Mouse (Mus musculus) adrenal gland, adult 8-10 months (tissue): ENCODE measurements at regions not wholly inside any gene's neighbourhood (a gene's known extent, or its start where the extent isn't known, plus 50 kb on each side); places are given as distances from the start of the nearest gene placed in this dataset.

Experiments
- DNase-seq: peaks from one replicate; pipeline ENCODE4 v3.0.0; 2022

DNA sequence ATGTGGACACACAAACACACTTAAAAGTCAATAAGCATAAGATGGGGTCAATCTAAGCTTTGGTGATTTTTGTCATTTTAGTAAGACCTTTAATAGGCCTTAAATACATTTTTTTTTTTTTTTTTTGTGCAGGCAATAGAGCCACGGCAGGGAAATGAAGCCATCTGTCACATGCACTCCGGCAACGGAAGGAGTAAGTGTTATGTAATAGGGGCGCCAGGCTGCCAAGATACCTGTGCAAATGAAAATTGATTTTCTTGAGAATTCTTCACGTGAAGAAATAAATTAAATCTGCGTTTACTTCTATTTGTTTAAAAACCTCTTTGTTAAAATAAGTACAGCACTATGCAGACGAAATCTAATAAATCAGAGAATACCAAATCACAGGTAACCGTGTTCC, 54.6 kb upstream of the Card11 start:
- no peak for DNase-seq

DNA sequence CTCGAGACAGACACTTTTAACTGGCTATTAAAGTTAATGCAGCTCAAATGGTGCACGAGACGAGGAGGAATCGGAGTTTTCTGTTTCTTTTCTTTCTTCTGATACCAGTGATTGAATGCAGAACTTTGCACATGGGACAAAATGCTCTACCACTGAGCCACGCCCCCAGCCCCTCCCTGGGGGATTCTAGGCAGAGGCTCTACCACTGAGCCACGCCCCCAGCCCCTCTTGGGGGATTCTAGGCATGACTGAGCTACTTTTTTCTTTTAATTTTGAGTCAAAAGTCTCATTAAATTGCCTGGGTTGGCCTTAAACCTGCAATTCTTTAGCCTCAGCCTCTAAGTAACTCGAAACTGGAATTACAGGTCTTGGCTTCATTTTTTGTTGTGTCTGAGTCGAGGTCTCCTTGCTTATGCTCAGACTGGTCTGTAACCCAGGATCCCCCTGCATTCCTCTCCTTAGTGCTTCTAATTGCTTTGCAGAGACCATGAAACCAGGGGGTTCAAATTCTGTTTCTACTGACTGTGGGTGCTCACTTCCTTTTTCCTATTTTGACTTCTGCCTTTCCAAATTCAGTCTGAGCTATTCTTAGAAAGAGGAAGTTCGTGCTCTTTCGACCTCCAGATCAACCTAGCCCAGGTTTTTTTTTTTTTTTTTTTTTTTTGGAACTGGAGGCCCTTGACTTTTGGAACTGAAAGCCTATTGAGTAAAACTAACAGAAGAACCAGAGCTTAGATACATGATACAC, 55.4 kb upstream of the Card11 start:
- no peak for DNase-seq

DNA sequence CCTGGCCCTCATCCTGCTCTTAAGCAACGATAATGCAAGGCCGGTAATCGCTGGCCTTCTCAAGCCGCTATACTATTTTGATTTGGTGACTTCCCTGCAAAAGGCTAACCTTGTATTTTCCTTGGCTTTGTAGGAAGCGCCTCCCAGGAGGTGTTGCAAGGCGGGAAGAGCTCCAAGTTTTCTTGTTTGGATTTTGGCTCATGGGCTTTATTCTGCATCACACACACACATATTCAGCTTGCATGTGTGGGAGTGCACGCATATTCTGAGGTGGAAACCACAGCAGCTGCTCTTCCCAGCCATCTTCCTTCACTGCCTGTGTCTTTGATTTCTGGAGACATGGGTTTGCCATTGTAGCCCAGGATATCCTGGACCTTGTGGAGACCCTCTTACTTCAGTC, 57.8 kb upstream of the Card11 start:
- DNase-seq, result no peak

DNA sequence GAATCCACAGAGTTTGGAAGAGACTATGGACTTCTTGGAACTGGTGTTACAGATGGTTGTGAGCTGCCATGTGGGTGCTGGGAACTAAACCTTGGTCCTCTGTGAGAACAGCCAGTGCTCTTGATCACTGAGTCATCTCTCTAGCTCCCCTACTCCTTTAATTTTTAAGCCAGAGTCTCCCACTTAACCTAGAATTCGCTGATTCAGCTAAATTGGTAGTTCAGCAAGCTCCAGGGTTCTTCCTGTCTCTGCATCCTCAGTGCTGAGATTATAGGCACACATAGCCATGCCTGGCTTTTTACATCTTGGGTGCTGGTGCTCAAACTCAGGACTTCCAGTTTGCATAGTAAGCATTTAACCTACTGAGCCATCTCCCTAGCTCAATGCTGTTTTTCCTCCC, 58.5 kb upstream of the Card11 start:
- no peak for DNase-seq

DNA sequence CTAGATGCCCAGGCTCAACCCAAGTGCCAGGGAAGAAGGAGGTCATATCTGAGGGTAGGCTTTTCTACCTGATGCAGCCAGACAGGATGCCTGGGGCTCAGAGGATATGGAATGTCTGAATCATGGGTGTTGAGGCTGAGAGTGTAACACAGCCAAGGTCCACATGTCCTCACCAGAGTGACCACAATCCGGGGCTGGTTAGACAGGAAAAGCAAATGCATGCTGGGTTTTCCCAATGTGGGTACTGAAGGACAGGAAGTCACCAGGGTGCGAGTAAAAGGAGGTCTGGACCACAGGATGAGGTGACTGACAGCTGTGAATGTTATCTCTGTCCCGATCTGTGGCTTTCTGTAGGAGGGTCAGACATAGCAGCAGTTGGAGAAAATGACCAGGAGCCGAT, 61.8 kb upstream of the Card11 start:
- DNase-seq, result no peak

DNA sequence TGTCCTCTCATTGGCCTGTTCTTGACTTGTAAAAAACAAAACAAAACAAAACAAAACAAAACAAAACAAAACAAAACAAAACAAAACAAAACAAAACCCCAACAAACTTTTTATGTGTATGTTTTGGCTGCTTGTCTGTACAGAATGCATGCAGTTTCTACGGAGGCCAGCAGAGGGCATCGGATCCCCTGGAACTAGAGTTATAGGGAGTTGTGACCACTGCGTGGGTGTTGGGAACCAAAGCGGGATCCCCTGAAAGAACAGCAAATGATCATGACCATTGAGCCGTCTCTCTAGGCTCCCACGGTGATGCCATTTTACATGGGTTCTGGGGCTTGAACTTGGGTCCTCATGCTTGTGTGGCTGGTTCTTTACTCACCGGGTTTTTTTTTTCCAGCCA, 67.2 kb upstream of the Card11 start:
- no peak for DNase-seq

DNA sequence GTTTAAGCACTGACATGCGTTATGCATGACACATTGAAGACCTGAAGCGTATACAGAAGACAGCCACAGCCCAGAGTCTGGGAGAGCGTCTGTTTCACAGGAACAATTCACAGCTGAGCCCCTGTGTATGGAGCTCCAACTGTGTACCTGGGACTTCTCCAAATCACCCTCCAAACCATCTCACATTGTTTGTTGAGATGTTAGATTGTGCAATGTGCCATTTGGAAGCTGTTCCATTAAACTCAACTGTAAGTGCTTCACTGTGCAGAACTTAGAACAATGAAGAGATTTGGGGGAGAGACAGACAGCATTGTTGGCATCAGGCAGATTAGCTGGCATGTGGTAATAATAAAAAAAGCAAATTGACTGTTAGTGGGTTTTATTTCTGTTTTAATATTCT, 74.1 kb upstream of the Card11 start:
- DNase-seq, result no peak

DNA sequence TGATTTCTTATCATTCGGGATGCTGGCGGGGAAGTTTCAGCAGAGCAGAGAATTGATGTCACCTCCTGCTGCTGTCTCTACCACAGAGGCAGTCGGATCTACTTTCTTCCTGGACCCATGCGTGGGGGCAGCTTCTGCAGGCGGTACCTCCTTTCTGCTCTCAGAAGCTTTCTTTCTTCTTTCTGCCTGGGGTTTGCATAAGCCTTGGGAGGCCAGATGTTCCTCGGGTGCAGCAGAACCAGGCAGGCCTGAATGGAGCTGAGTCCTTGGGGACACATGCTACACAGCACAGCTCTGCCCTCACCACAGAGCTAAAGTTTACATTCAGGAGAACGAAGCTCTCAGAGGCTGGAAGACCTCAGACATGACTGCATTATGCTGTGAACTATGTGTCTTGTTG, 75.8 kb upstream of the Card11 start:
- DNase-seq, result no peak

DNA sequence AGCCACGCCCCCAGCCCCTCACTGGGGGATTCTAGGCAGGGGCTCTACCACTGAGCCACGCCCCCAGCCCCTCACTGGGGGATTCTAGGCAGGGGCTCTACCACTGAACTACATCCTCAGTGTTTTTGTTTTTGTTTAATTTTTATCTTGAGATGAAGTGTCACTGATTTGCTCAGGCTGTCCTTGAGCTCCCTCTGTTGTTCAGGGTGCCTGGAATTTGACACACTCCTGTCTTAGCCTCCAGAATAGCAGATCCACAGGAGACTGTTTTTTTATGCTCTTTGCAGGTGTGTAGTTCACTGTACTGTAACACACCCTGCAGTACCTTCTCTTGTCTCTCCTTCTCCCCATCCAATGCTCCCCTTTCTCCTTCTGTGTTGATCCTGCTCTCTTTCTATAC, 76.6 kb upstream of the Card11 start:
- no peak for DNase-seq

DNA sequence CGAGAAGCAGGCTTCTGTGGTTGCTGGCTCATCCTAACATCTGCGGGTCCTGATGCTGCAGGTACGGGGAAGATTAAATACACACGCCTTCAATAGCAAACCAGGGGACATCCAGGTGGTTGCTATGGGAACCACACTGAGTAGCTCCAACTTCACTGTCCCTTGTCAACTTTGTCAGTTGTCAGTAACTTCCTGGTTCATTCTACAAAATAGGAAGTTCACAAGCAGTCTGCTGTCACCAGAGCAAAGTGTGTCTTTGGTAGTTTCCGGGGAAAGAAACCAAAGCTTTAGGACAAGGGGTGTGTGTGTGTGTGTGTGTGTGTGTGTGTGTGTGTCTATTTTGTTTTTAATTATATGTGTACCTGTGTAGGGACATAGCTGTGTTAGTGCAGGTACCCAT, 80.5 kb upstream of the Card11 start:
- no peak for DNase-seq

DNA sequence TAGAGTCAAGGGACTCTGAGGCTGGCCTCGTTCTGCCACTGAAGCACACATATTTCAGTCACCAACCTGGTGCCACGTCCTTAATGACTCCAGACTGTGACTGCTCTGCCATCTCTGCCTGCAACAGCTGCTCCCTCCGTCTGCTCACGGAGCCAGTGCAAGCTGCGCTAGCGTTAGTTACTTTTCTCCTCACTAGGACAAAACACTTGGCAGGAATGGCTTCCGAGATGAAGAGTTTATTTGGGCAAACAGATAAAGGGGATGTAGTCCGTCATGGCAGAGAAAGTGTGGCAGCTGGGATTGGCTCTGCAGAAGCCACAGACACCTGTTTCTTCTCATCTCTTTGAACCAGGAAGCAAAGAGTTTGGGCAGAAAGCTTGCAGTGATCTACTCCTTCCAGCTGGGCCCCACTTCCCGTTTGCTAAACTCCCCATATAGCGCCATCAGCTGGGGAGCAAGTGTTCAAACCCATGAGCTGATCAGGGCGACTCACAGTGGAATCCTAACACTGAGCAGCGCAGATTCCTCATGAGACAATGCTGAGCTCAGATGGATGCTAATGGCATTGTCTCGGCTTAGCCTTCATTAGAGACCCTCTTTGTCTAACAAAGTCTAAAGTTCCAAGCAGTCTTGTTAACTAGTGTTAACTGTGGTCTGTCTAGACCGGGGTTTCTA, 83.8 kb upstream of the Card11 start:
- DNase-seq, result no peak

DNA sequence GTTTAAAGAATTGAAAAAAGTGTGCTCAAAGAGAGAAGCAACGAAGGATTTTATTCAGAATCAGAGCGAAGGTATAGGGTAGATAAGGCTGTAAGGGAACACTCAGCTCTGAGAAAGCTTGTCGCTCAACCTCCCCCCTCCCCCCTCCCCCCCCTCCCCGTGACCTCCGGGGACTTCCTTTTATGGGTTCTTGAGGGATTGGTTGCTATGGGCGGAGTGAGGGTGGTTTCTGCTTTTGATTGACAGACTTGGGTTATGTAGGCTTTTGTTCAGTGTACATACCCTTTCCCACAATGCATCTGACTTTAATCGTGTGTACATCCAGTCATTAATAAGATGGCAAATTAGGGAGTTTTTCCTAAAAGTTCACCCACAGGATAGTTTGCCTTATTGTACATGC, 84.4 kb upstream of the Card11 start:
- no peak for DNase-seq

DNA sequence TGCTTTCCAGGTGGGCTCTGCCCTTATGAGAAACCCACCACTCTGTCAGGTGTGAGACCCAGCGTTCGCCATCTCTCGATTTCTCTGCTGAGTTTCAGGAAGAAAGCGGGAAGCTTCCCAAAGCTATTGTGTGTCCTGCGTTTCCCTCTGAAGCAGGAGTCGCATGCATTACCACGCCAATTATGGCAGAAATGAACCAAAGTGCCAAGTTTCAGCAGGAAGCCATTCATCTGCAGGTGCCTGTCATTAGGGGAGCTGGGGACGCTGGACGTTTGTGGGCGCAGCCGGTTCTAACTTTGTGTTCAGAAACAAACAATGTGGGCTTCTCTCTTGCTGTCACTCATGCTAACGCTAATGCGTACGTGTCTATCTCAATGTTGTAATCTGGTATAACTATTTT, 91.3 kb upstream of the Card11 start:
- no peak for DNase-seq

DNA sequence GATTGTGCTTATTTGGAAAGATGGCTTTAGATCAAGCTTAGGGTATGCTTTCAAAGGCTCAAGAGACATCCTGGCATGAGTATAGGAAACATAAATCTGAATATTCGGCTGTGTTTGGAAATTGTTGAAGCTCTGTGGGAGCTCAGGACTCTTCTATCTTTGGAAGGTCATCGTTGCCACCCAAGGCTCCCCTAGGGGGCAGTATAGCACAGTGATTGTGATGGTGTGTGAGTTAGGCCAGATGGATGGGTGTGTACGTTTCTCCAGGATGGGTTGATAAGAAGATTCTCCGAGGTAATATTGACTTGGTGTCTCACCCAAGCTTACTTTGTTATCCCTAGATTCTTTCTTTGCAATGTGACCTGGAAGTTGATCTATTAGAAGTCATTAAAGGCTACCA, 93.3 kb upstream of the Card11 start:
- peak; percentile 20 for DNase-seq

DNA sequence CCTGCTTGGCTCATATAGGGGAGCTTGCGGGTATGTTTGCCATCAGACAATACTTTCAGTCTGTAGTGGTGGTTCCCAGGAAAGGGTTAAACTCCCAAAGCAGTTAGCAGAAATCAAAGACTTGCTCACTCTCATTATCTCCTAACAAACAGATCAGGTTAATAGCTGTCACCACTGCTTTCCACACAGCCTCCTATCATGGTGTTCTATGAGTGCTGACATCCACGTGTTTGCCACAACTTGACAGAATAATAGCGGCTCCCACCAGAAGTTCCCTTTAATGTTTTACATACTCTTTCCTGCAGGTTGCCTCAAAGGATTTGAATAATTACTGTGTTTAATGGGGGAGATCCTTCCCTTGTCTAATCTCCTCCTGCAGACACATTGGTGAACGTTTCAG, 97.5 kb upstream of the Card11 start:
- no peak for DNase-seq

DNA sequence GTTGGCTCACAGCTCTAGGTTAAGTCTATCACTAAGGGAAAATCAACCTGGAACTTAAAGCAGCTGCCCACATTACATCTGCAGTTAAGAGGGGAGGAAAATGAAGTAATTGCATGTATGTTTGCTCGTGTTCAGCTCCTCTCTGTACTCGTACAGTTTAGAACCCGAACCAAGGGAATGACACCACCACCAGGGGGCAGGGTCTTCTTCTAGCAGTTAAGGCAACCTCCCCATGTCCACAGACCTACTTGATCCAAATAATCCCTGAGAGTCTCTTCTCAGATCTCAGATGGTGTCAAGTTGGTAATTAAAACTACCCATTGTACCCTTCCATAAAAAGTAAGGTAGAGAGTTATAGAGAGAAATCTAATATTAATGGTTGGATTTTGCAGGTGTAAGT, 111.3 kb upstream of the Card11 start:
- no peak for DNase-seq

DNA sequence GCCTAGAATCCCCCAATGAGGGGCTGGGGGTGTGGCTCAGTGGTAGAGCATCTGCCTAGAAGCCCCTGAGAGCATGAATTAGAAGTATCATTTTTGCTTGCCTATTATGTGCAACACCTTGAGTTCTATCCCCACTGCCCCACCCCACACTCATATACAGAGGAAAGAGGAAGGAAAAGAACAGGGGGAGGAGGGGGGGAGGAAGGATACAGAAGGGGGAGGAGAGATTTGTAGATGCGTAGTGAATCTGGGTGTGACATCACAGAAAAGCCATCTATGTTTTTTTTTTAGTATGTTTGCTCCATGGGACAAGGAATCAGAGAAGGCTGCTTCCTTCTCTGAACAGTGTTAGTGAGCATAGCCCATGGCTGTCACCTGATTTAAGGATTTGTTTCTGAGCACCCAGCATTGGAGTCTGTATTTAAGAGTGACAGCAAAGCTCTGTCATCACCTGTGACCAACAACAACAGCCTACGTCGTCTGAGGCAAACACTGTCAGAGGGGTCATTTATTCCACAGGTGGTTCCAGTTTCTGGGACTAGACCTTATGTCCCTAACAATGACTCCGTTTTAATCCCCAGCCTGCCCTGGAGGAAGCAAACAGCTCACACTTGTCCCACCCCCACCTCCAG, 115.0 kb upstream of the Card11 start:
- no peak for DNase-seq

DNA sequence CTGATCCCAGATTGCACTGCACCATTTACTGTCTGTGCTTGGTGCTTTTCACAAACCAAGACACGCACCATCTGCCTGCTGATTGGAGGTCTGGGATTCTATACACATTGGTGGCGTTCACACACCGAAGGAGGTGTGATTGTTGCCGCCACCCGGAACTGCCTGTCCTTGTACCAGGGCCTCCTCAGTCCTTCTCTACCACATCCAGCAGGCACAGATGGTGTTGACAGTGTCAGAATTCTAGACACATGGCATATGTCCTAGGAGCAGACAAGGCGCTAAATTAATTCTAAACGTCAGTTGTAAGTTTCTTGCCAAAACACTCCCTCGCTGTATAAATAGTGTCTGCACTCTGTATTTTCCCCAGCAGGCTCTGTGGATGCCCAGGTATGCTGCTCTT, 115.6 kb upstream of the Card11 start:
- DNase-seq, result no peak

DNA sequence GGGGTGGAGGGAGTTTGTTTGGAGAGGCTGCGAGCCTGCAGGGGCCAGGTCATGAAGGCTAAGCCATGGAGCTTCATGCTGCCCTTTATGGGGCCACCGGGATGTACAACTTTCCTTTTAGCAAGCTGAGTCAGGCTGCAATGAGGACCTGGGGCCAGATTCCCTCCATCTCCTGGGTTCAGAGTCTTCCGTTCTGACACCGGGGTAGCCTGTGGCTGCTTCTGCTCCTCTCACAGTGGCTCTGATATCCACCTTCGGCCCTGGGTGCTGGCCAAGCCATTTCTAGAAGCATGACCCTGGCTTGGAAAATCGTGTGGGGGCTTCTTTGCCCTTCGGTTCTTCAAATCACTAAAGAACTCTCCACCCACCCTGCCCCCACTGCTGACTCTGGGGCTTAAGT, 115.4 kb upstream of the Sdk1 start:
- DNase-seq, result no peak

DNA sequence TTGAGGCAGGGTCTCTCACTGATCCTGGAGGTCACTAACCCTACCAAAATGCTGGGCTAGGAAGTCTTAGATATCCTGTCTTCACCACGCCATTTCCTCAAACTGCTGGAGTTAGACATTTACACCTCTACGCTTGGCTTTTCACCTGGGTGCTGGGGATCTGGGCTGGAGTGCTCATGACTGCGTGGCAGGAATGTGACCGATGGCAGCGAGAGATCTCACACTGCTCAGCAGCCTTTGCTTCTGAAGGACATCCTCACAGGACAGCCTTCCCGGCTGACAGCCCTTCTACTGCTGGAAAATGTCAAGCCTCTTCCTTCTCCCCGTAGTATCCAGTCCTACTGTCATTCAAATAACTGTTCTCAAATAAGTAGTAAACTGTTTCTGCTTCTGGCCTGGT, 114.8 kb upstream of the Sdk1 start:
- DNase-seq, result no peak

DNA sequence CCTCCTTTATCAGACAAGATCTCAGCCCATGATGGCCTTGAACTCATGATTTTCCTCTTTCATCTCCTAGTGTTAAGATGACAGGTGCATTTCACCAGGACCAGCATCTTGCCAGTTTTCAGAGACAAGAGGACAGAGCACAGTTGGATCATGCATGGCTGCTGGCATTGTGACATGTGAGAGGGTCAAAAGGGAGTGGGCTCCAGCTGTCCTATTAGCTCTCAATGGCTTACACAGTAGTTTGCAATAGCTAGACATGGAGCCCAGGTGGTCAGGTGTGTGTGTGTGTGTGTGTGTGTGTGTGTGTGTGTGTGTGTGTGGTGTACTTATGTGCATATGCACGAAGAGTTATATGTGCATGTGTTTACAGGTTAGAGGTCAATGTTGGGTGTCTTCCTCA, 110.3 kb upstream of the Sdk1 start:
- no peak for DNase-seq

DNA sequence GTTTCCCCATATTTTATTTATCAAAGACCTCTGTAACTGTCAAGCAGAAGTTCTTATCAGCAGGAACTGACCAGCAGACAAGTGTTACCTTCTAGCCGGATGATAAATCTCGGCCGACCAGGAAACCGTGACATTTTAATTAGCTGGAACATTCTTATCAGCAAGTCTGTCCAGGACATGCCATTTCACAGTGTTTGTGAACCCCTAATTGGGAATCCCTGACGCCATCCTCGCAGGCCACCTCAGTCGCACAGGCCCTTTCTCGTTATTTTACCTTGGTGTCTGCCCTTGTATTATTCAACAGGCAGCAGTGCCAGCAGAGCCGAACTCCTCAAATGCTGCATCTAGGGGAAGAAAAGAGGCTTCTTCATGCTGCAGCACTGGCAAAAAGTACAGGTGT, 109.4 kb upstream of the Sdk1 start:
- DNase-seq, result peak; percentile 14

DNA sequence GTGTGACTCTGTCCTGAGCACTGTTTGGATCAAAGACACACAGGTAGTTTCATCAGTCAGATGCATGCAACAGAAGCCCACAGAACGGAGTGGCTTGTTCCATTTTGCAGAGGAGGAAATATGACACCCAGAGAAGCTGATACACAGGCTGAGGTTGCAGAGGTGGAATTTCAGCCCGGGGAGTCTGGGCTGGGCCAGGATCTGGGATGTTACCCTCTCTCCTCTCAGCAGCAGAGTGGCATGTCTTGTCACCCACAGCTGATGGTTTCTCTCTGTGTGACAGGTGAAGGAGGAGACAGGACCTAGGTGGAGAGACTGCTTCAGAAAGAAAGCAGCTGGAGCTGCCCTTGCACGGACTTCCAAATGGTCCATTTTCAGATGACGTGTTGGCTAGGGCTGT, 105.1 kb upstream of the Sdk1 start:
- DNase-seq, result no peak

DNA sequence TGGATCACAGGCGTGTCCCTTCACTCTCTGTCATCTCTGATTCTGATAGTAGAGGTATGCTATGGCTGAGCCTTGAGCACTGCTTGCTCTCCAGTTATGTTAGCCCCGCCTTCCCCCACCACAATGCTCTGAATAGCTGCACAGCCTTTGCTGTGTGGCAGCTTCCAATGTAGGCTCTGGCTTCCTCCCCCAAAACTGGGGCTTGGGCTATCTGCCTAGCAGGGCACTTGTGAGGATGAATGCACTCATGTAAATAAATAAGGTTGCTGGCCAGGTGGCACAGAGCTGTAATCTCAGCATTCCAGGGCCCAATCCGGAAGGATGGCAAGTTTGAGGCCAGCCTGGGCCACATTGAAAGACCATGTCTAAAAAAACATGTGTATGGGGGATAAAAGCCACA, 103.6 kb upstream of the Sdk1 start:
- no peak for DNase-seq
